Mouse (Mus musculus) adrenal gland, adult 2 months (tissue): ENCODE data around the gene Serpinb2. TPM values are rescaled to one million over a fixed set of nuclear protein-coding genes. Genes with fewer than 3 reads are reported as not detected.
A peak's percentile ranks its signal among the peaks of the same experiment; 100 is the strongest.

Source experiments
- DNase-seq: peaks from one replicate; pipeline ENCODE4 v3.0.0; 2021
- long read RNA-seq: library from polyadenylated mRNA; stranded (forward); transcript quantifications from one replicate; pipeline ENCODE4 v2.0.0, GENCODE M21; 2021
- polyA plus RNA-seq: library from polyadenylated mRNA; depleted of rRNA; stranded (reverse); fragments of >200 nt; gene quantifications from 2 replicates; pipeline ENCODE4 v1.2.3, GENCODE M21; 2012; rRNA removed
- total RNA-seq, 2 experiments: library from RNA; stranded (reverse); gene quantifications; 2 replicates each; pipeline ENCODE4 v1.2.3; 2021

Serpinb2 gene
- under 1 TPM; 0.41 to 0.72 TPM for total RNA-seq
- polyA plus RNA-seq = not detected in 2 replicates
- long read RNA-seq = 0 reads

DNA sequence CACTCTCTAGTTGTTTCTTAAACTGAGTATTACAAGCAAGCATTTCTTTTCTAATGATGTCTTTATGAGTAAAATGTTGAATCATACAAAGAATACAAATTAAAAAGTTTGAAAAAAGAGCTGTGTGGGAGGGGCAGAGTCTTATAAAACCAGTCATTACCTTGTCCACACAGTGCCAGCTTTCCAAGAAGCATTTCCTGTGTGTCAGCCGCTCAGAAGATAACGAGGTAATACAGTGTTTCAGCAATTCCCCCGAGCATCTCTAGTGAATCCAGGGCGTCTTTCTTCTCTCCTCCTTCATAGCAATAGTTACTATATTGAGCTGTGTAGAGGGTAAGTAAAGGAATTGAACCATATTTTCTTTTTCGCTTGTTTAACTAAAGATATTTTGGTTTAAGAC is at the start of gene Serpinb2:
Gene Serpinb2, plus strand, starts transcription at position 172 of the 400 bp plus-strand sequence.
- DNase-seq = no peak

DNA sequence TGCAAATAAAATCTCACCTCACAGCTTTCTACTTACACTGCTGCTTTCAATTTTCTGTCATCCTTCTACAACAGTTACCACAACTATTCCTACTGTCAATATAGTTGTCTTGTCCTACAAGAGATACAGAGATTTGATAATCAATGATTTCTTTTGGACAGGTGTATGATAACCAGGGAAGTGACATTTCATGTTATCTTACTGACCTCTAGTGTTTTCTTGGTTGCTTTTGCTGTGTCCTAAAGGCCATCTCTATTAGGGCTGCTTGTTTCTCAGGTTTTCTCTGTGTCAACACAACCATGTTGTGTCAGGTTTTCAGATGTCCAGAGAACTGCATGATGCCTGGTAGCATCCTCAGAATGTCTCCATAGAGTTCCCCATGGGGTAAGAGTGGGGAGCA is 31.3 kb upstream of the Serpinb2 start:
- DNase-seq = no peak

GRCm38 (mm10) chr1:107481452-107481851 is 29.8 kb upstream of the Serpinb2 start:
- peak; percentile 60 for DNase-seq

DNA sequence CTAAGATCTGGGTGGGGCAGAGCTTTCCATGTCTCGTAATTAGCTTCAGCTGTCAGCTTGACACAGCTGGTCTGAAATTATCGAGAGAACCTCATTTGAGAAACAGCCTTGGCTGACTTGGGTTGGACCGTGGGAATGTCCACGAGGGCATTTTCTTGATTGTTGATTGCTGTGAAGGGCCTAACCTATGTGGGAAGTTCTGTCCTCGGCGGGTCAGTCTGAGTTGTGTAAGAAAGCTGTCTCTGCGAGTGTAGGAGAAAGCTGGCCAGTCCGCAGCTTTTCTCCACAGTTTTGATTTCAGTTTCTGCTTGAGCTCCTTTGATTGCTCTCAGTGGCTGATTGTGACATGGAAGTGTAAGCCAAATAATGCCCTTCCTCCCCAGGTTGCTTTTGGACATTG is 21.6 kb upstream of the Serpinb2 start:
- DNase-seq = no peak

DNA sequence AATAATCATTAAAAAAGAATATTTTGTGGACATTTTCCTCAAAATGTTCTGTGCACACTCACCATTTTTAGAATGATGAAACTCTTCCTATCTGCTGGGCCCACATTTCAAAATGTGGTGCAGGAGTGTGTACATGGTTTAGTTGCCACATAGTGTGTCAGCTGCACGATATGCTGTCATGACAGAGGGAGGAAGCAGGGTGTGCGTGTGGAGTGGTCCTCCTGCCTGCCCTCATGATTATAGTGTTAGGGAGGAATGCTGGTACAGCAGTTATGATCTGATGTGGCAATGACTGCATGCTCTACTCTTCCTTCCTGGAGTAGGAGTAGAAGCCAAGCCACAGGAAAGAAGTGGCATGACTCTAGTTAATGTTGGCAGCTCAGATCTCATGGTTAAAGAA is 14.4 kb upstream of the Serpinb2 start:
- no peak for DNase-seq

DNA sequence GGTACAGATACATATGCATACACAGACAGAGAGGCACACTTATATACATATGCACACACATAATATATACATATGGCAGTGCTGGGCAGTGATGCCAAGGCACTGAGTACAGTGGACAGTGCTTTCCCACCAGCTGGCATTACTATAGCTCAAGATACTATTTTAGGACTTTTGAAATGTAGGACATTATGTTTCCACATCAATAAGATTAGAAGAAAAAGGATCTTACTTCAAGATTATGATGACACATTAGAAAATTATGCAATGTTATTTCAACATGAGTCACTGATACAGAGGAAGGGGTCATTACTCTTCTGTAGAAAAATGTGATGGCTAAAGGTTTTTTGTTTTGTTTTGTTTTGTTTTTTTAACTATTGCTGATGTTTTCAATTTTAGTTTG is 9.2 kb upstream of the Serpinb2 start:
- DNase-seq = no peak

GRCm38 (mm10) chr1:107503294-107503693 is 7.9 kb upstream of the Serpinb2 start:
- DNase-seq = no peak

DNA sequence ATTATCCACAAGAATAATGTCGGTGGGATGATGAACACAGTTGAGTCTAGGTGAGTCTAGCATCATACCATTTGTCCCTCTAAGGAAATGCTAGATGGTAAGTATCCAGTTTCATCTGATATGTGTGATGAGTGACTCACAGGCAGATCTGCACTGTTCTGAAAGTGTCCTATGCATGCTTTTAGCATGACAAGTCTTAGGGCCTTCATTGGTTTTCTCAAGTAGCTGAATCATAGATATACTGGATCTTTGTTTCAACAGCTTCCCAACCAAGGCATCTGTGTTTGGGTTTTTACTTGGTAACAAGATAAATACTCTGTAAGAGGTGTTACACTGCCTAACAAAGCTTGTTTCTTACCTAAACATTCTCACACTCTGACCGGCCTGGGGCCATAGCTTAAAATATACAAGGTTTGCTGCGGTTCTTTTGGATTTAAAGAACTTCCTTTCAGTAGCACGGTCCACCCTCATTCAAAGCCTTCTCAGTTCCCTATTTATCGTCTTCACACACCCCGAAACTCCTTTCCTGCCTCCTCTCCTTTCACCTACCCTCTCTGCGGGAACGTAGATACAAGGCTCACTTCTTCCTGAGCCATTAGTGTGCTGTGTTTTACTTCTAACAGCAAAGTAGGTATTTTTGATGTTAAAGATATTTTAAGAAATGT is 5.2 kb upstream of the Serpinb2 start:
- no peak for DNase-seq

DNA sequence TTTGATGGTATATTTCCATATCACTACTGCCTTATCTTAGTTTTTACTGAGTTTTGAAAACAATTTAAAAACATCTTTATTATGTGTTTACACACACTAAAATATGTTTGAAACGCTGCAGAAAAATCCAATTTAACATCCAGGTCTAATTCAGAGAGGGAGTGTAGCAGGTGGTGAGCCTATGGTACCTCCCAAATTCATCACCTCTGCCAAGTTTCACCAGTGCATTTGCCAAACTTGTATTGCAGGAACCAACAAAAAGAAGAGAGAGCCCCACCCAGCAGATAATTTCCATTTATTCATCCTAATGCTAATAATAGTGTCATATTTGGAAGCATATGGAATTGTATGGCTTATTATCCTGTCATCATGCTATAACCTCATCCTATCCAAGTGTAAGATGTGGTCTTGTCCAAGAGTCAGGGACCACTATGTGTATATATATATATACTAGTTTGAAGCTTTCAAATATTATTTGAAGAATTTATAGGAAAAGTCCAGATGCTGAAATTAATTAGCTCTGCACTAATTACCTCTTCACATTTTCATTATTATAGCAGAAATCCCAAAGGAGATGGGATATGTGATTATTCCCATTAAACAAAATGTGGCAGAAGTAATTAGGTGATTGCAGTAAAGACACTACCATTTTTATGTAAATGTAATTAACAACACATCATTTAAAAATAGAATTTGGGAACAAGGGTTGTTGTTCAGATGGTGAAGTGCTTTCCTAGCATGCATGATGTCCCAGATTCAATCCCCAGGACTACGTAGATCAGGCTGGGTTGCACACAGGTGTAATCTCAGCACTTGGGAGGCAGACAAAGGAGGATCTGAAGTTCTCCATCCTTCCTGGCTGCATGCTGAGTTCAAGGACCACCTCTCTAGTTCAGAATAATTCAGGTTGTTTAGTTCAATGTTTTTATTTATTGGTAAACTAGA is 1.2 kb downstream of the Serpinb2 start:
- DNase-seq = no peak

- no peak for DNase-seq
Measured at GRCm38 (mm10) chr1:107513530-107513929, 2.3 kb downstream of the Serpinb2 start.

DNA sequence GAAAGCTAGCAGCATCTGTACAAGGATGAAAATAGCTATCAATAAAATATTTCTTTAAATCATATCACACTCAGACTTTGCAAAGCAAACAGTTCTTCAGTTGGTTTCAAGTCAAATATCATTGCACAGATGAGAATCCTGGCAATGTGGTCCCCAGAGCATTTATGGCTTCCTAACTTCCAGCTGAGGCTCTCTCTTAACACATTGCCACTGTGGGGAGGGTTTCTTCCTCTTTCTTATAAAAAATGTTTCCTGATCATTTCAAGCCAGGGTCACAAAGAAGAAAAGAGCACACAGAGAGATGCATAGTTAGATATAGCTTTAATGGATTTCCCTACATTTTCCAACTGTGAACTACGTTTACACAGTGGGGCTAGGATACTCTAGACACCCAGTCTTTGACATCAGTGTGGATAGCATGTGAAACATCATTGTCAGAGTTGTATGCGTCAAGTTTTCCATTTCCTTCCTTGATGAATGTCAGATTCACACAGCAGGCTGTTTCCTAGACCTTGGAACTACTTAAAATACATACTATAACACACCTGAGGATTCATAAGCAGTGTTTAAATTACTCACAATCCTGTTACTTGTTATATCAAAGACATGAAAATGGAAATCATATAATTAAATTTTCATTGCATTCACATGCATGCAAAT is 4.7 kb downstream of the Serpinb2 start:
- DNase-seq = no peak

DNA sequence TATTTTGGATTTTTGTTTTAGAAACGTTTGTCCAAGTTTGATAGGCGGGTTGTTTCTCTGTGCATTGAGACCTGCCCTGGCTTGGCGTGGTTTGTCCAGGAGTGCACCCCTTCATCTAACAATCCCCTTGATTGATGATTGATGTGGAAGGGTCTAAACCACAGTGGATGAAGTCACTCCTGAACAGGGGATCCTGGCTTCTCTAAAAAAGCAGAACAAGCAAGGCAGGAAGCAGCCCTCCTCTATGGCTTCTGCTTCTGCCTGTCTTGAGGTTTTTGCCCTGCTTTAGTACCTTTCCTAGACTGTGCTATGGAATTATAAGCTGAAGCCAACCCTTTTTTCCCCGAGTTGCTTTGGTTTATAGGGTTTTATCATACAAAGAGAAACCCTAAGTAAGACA is 14.4 kb downstream of the Serpinb2 start:
- no peak for DNase-seq

DNA sequence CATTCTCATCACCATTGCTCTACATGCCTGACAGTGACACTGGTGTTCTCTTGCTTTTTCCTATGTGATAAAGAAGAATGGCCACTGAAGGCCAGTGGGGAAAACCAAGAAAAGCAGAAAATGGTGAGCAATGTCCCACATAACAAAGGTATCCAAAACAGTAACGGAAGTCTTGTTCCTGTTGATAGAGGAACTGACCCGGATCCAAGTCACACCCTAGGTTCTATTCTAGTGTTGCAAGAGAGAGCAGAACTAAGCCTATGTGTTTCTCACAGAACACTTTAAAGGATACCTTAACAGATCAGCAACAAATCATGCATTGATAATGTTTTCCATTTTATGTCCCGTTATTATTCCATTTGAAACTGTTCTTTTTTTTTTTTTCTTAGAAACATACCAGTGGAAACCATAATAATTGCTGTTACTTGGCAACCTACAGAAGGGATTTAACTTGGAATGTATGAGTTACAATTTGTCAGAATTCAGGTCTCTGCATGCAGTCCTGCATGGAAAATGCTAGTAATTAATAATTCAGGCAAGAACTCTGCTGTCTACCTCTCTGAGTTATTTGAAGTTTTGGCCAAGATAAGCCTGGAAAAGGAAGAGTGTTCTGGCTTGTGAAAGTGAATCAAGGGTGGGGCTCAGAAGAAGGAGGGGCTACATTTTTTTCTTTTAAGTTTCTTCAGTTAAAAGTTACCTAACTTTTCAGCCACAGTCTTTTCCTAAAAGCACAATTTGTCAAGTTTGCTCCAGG is 17.3 kb downstream of the Serpinb2 start:
- no peak for DNase-seq

DNA sequence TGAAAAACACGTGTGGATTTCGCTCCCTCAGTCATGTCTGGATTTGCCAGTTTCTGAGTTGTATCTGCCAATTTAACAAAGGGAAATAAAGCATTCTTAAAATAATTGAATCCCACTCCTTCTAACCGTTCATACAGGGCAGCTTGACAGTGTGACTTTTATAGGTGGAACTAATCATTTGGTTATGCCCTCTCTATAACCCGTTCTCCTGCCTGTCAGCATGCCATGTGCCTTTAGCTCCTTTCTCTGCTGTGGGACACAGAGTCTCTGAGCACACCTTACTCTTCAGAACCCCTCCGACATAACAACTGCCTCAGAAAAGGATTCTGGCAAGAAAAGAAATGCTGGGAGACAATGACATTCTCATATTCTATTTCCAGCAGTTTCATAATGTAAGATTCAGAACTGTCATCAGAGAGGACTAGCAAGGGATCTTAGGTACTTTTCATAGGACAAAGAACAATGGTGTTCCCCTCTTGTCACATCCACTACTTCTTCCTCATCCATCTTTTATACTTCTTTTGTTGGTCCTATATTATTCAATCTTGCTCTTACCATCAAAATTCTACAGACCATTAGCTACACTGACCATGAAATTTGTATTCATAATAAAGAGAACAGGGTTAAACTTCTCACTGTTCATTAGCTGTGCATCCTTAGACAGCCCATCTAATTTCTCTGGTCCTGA is 18.3 kb downstream of the Serpinb2 start:
- no peak for DNase-seq

GRCm38 (mm10) chr1:107533736-107534135 is 22.5 kb downstream of the Serpinb2 start:
- DNase-seq = no peak

GRCm38 (mm10) chr1:107537435-107537834 is 26.2 kb downstream of the Serpinb2 start:
- DNase-seq = no peak

- DNase-seq = no peak
Measured at GRCm38 (mm10) chr1:107559494-107559893, 48.3 kb downstream of the Serpinb2 start.

GRCm38 (mm10) chr1:107562110-107562509 is 50.9 kb downstream of the Serpinb2 start:
- DNase-seq = no peak

DNA sequence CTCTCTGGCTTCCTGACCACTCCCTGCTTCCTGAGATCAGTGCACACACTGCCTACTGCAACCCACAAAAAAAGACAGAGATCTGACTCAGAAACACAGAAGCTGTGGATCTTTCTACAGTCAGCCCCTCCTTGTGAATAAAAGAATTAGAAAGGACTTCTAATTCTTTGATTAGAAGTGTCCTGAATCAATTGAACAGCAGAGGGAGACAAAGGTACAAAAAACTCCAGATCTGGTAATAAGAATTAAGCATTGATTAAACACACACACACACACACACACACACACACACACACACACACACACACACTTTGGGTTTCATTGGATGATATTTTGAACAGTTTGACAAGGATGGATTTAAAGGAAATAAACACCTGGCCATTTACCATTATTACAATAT is 54.4 kb downstream of the Serpinb2 start:
- no peak for DNase-seq

- no peak for DNase-seq
Measured at GRCm38 (mm10) chr1:107576094-107576493, 64.9 kb downstream of the Serpinb2 start.

- DNase-seq = no peak
Measured at GRCm38 (mm10) chr1:107577514-107577913, 66.3 kb downstream of the Serpinb2 start.
